Mouse (Mus musculus) ZHBTc4 (cell line): ENCODE measurements around the gene Ptbp3.

Experiments
- DNase-seq: peaks from one replicate; pipeline ENCODE4 v3.0.0-alpha.2; 2011; ENCODE audit warnings: low read depth, low spot score

The Ptbp3 gene

GRCm38 (mm10) chr4:59437990-59438854, 110.9 kb downstream of the Ptbp3 start, which contains the start of gene Susd1:
TSS of gene Susd1 (minus strand) at chr4:59438633.
- DNase-seq, result peak; percentile 82

GRCm38 (mm10) chr4:59435951-59436350, 113.2 kb downstream of the Ptbp3 start:
- DNase-seq, result no peak

- DNase-seq, result no peak
Measured at GRCm38 (mm10) chr4:59434039-59434438, 115.1 kb downstream of the Ptbp3 start.

GRCm38 (mm10) chr4:59429128-59429527, 120.0 kb downstream of the Ptbp3 start:
- DNase-seq, result no peak

- no peak for DNase-seq
Measured at GRCm38 (mm10) chr4:59426429-59426828, 122.7 kb downstream of the Ptbp3 start.

- no peak for DNase-seq
Measured at GRCm38 (mm10) chr4:59422808-59423207, 126.4 kb downstream of the Ptbp3 start.

GRCm38 (mm10) chr4:59422025-59422783, 127.0 kb downstream of the Ptbp3 start:
- no peak for DNase-seq
